Comparison of ENCODE assay signal across 31 mouse cellular contexts in genomic region chr1:73792311-73792710, GRCm38 (mm10).
"Had no signal": no experiment of that assay in that cellular context is flagged by ENCODE, and none has a peak within 500 bp of the region (broad histone marks: within the 10 kb centered on the region; RNA-seq: fewer than 3 reads in every experiment).

No protein-coding gene starts in this region.

- H3K9me3 ChIP-seq: limb, embryonic 10.5 days; limb, embryonic 12.5 days; limb, embryonic 13.5 days; limb, embryonic 15.5 days; liver, embryonic 12.5 days; liver, embryonic 13.5 days; liver, embryonic 15.5 days; lung, embryonic 15.5 days; megakaryocyte, embryonic 14.5 days; midbrain, embryonic 10.5 days; midbrain, embryonic 12.5 days; midbrain, embryonic 13.5 days; midbrain, embryonic 15.5 days; neural tube, embryonic 12.5 days had no signal

- ATAC-seq: liver, embryonic 12.5 days; liver, postnatal 0 days; lung, postnatal 0 days; midbrain, embryonic 13.5 days; midbrain, embryonic 15.5 days had no signal

- H3K4me1 ChIP-seq: limb, embryonic 10.5 days; limb, embryonic 12.5 days; limb, embryonic 15.5 days; liver, embryonic 12.5 days; liver, embryonic 13.5 days; liver, embryonic 15.5 days; megakaryocyte, embryonic 14.5 days; midbrain, embryonic 15.5 days had no signal

- DNase-seq: left cerebral cortex, postnatal 4 days; liver; liver, embryonic 13.5 days; liver, postnatal 0 days; lung, adult 18-20 months; lung, adult 2 months; lung, embryonic 14.5 days; lung, postnatal 10 days; lung, postnatal 14 days; lung, postnatal 36 days; lung, postnatal 4 days; midbrain, embryonic 14.5 days had no signal

- H3K36me3 ChIP-seq: limb, embryonic 10.5 days; limb, embryonic 12.5 days; limb, embryonic 13.5 days; limb, embryonic 15.5 days; liver, embryonic 12.5 days; liver, embryonic 13.5 days; liver, embryonic 15.5 days; lung, embryonic 15.5 days; midbrain, embryonic 10.5 days; midbrain, embryonic 12.5 days; midbrain, embryonic 13.5 days; midbrain, embryonic 15.5 days; neural tube, embryonic 12.5 days had no signal

- H3K27ac ChIP-seq: left cerebral cortex, adult 2 months; limb, embryonic 10.5 days; limb, embryonic 12.5 days; limb, embryonic 13.5 days; limb, embryonic 15.5 days; liver, embryonic 12.5 days; liver, embryonic 13.5 days; liver, embryonic 14.5 days; liver, embryonic 15.5 days; lung, embryonic 15.5 days; macrophage; midbrain, embryonic 10.5 days; midbrain, embryonic 12.5 days; midbrain, embryonic 13.5 days; midbrain, embryonic 15.5 days; neural tube, embryonic 12.5 days had no signal

- H3K9ac ChIP-seq: limb, embryonic 12.5 days; limb, embryonic 13.5 days; limb, embryonic 15.5 days; liver, embryonic 12.5 days; liver, embryonic 13.5 days; liver, embryonic 14.5 days; liver, embryonic 15.5 days; liver, postnatal 0 days; lung, embryonic 14.5 days; lung, embryonic 15.5 days; midbrain, embryonic 12.5 days; midbrain, embryonic 13.5 days; midbrain, embryonic 15.5 days; neural tube, embryonic 12.5 days had no signal

- H3K4me3 ChIP-seq: left cerebral cortex, adult 2 months; limb, embryonic 10.5 days; limb, embryonic 12.5 days; limb, embryonic 13.5 days; limb, embryonic 15.5 days; liver, embryonic 12.5 days; liver, embryonic 13.5 days; liver, embryonic 15.5 days; lung, embryonic 15.5 days; megakaryocyte, embryonic 14.5 days; midbrain, embryonic 10.5 days; midbrain, embryonic 12.5 days; midbrain, embryonic 13.5 days; midbrain, embryonic 15.5 days; myocyte; neural tube, embryonic 12.5 days had no signal

- H3K27me3 ChIP-seq: limb, embryonic 12.5 days; limb, embryonic 13.5 days; limb, embryonic 15.5 days; liver, embryonic 12.5 days; liver, embryonic 13.5 days; liver, embryonic 15.5 days; lung, embryonic 15.5 days; megakaryocyte, embryonic 14.5 days; midbrain, embryonic 12.5 days; midbrain, embryonic 13.5 days; midbrain, embryonic 15.5 days; neural tube, embryonic 12.5 days had no signal

- H3K4me2 ChIP-seq: limb, embryonic 12.5 days; limb, embryonic 13.5 days; limb, embryonic 15.5 days; liver, embryonic 11.5 days; liver, embryonic 12.5 days; liver, embryonic 13.5 days; liver, embryonic 15.5 days; lung, embryonic 14.5 days; lung, embryonic 15.5 days; midbrain, embryonic 12.5 days; midbrain, embryonic 13.5 days; midbrain, embryonic 15.5 days; neural tube, embryonic 12.5 days had no signal
